Mouse (Mus musculus) MEL (cell line): ENCODE results near the gene Gss.

Experiments used
- CTCF ChIP-seq, 3 experiments: IDR thresholded peaks in 2 of 3; conservative IDR thresholded peaks in 1 of 3; 2 replicates each; pipeline ENCODE4 v1.5.1; 2011 to 2012; ENCODE audit warnings: low read length in 3 of 3, low read depth in 2 of 3, mild to moderate bottlenecking in 2 of 3, improper control_type of control experiment in 1 of 3, inconsistent platforms in 1 of 3, mixed read lengths in 1 of 3, moderate library complexity in 1 of 3; ENCODE audit not compliant: control insufficient read depth in 1 of 3, insufficient read depth in 1 of 3, poor library complexity in 1 of 3, severe bottlenecking in 1 of 3
- MEF2A ChIP-seq: IDR thresholded peaks from 2 replicates; pipeline ENCODE4 v1.6.1; 2014; ENCODE audit warnings: low read depth, mild to moderate bottlenecking, inconsistent platforms, low read length, improper control_type of control experiment; ENCODE audit not compliant: poor library complexity, insufficient replicate concordance, severe bottlenecking; ENCODE audit errors: extremely low read depth
- POLR2A ChIP-seq, 2 experiments: IDR thresholded peaks; 2 replicates each; pipeline ENCODE4 v1.6.1; 2011 to 2012; ENCODE audit warnings: low read length in 2 of 2, mild to moderate bottlenecking in 2 of 2, control low read depth in 1 of 2, improper control_type of control experiment in 1 of 2, low read depth in 1 of 2, moderate library complexity in 1 of 2; ENCODE audit not compliant: control insufficient read depth in 1 of 2, insufficient read depth in 1 of 2, poor library complexity in 1 of 2
- SIN3A ChIP-seq: IDR thresholded peaks from 2 replicates; pipeline ENCODE4 v1.6.1; 2012; ENCODE audit warnings: low read length, improper control_type of control experiment, inconsistent platforms

DNA sequence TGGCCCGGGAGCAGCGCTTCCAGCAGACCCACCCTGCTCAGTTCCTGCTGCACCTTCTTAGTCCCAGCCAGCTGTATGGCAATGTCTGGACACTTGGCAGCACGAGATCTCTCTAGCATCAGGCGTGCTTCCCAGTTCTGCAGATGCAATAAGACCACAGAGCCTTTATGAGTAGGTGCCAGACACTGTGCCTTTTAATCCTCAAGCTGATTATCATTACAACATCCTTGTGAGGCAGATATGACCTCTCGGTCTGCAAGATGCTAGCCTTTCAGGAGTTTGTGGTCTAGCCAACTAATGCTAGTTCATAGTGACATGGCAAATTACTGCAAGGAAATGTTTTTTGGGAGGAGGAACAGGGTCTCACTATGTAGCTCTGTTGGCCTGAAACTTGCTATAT is 24.9 kb downstream of the Gss start:
- TF ChIP-seq CTCF (IDR thresholded peaks at IDR 0.05 in 2 of 3, conservative IDR thresholded peaks at IDR 0.05 in 1 of 3; ENCODE audit: control insufficient read depth in 1 of 3, insufficient read depth in 1 of 3, low read depth in 2 of 3, low read length in 3 of 3, poor library complexity in 1 of 3, severe bottlenecking in 1 of 3) (no peak), POLR2A (IDR thresholded peaks at IDR 0.05; ENCODE audit: control insufficient read depth in 1 of 2, insufficient read depth in 1 of 2, low read depth in 1 of 2, low read length in 2 of 2, poor library complexity in 1 of 2) (no peak), MEF2A (no peak), SIN3A (no peak)
